Mouse (Mus musculus) brain, embryonic 14.5 days (tissue): Measurements from ENCODE around the gene Zzef1.

ENCODE experiments used
- CTCF ChIP-seq: fragments of 200-500 bp; IDR thresholded peaks from 2 replicates; pipeline ENCODE4 v1.5.1; 2012; ENCODE audit warnings: inconsistent platforms, mild to moderate bottlenecking, moderate library complexity, borderline replicate concordance; ENCODE audit not compliant: insufficient read depth, insufficient read length; ENCODE audit errors: extremely low read depth
- POLR2A ChIP-seq: fragments of 200-500 bp; IDR thresholded peaks from 2 replicates; pipeline ENCODE4 v1.6.1; 2012; ENCODE audit warnings: mild to moderate bottlenecking, inconsistent platforms, borderline replicate concordance; ENCODE audit not compliant: poor library complexity, insufficient read depth, insufficient read length, severe bottlenecking; ENCODE audit errors: extremely low read depth

GRCm38 (mm10) chr11:72853086-72853485, 57.1 kb downstream of the Zzef1 start:
- TF ChIP-seq POLR2A (no peak), CTCF (no peak)
